Mouse (Mus musculus) ovary, adult 2 months (tissue): Measurements from ENCODE around the gene Polr3a. TPM values are rescaled to one million over a fixed set of nuclear protein-coding genes. Genes with fewer than 3 reads are reported as not detected.

Source experiments
- polyA plus RNA-seq: library from polyadenylated mRNA; depleted of rRNA; stranded (reverse); fragments of >200 nt; gene quantifications from 2 replicates; pipeline ENCODE4 v1.2.3, GENCODE M21; 2012; rRNA removed

Polr3a gene
- 7.8 and 9.2 TPM in 2 replicates for polyA plus RNA-seq

GRCm38 (mm10) chr14:24486773-24487227 is at the start of gene Polr3a, which contains the start of gene Rps24:
Gene Polr3a (minus strand): TSS chr14:24487058.
Gene Rps24 (plus strand): TSS chr14:24487125.

Other genes with a start within 250 kb of the Polr3a start
- gene Dlg5, start 241.1 kb downstream of the Polr3a start, polyA plus RNA-seq = 74.0 and 85.5 TPM in 2 replicates
- 4.9 and 6.2 TPM in 2 replicates for gene E330034G19Rik, start 193.8 kb downstream of the Polr3a start, polyA plus RNA-seq
- gene Rps24, start 67 bp upstream of the Polr3a start, polyA plus RNA-seq = 348 and 571 TPM in 2 replicates